Mouse (Mus musculus): ENCODE measurements around the gene Thoc7.
A peak's percentile ranks its signal among the peaks of the same experiment; 100 is the strongest.

DNA sequence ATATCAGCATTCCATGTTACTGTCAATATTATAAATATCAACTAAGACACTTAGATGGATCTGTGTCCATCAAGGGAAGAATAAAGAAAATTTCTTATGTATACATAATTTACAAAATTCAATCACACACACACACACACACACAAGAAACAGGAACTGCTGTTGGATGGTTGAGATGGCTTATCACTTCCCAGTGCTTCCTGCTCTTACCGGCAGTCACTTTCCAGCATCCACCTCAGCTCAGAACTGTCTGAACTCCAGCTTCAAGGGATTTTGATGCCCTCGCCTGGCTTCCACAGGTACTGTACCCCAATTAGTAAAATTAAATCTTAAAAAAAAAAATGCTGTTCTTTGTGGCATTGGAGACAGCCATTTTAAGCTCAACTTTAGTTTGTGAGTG, 26.7 kb upstream of the Thoc7 start:
- 0 out of 2 replicates have a peak, but pooled peaks have one; percentile 16 for TF ChIP-seq CTCF (IDR thresholded peaks at IDR 0.05; ENCODE audit: low read depth)
- TF ChIP-seq EP300 (IDR thresholded peaks at IDR 0.05; ENCODE audit: low read depth), result no peak
